Mouse (Mus musculus): ENCODE results near the gene Plppr1.

Plppr1 gene

DNA sequence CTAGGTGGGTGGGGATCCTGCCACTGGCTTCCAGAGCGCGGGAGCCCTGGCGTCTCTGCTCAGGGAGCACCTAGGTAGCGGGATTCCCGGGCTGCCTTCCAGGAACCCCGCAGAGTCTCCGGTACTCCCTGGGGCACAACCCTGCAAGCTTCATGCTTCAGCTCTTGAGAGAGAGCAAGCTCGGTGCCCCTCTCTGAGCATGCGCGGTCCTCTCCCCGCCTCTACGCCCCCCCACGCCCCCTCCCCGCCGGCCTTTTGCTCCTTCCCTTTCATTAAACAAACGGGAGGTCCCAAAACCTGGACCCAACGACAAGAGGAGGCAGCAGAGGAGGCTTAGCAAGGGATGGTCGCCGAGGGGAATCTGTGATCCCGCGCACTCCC is at the start of gene Plppr1:
TSS of gene Plppr1 (plus strand) at position 253 of the 381 bp plus-strand sequence.
- in situ Hi-C loops (cut with MboI, MseI), result no loop called here

DNA sequence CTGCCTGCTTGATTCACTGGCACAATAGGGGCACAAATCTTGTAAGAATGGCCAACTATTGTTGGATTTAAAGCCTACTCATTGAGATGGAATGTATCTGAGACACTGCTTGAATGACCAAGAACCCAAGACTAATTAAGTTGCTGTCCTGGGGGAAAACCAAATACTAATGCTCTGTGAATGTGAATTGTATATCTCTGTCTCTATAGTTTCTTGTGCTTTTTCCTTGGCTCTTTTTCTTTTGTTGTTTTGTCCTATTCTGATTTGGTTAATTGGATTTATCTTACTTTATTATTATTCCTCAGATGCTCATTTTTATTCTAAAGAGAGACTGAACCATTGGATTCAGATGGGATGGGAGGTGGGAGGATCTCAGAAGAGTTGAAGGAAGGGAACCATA is 42.4 kb upstream of the Plppr1 start:
- in situ Hi-C loops (cut with MboI, MseI), result no loop called here

DNA sequence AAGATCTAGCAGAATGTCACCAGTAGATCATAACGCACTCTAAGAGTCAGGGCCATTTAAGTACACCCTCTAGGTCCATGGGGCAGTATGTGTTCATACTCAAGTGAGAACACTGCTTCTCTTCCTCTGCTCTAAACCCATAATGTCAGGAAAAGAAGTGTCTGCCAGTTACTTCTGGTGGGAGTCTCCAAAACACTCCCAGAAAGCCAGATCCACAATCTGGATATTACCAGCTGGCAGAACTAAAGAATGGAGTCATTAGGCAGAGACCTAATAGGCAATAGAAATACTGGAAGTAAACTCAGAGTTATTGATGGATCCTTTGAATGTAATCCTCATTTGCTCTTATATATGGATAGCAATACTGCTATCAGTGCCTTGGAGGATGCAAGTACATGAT is 35.9 kb upstream of the Plppr1 start:
- in situ Hi-C loops (cut with MboI, MseI), result no loop called here

DNA sequence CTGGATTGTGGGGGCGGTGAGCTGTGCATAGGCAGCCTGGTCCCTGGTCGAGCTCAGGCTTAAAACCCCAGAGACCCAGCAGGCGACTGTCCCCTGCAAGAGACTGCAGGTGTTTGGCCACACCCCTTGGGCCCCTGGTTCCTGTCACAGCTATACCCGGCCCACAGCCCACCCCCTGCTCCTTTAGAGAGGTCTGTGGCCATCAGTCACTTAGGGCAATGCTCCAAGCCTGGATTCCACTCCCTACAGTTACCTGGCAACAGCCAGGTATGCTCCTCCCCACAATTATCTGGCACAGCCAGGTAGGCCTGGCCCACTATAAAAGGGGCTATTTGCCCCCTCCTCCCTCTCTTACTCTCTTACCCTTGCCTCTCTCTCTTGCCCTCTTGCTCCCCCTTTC is 20.8 kb upstream of the Plppr1 start:
- in situ Hi-C loops (cut with MboI, MseI), result no loop called here

DNA sequence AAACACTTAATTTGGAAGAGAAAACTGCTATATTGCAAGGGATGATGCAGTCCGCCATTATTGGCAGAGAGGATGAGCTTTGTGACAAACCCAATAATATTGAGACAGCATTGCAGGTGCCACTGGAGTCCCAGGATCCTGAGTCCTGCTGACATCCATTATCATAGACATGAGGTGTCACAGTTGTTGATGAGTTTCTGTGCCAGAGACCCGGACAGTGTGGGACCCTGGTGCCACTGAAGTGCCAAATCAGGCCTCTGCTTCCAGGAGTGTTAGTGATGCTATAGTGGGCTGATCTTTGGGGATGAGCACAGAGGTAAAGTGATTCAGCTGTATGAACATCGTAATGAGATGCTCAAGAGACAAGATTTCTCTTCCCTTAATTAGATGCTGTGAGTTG is 19.2 kb upstream of the Plppr1 start:
- in situ Hi-C loops (cut with MboI, MseI), result no loop called here

DNA sequence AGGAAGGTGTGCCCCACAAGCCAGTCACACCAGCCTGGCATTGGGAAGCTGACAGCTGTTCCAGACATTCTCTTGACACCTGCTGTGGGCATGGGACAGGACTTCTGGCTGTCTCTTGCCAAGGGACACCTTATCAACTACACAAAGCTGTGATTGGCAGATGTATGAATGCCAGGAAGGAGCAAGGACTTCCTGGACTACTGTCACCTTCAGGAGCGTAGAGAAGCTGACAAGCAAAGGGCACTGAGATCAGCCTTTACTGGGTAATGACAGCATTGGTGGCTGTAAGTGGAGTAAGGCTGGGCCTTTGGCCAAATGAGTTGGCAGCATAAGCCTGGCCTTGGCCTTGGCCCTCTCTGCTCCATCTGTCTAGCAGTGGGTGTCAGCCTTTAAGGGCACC is 17.4 kb upstream of the Plppr1 start:
- in situ Hi-C loops (cut with MboI, MseI), result no loop called here

DNA sequence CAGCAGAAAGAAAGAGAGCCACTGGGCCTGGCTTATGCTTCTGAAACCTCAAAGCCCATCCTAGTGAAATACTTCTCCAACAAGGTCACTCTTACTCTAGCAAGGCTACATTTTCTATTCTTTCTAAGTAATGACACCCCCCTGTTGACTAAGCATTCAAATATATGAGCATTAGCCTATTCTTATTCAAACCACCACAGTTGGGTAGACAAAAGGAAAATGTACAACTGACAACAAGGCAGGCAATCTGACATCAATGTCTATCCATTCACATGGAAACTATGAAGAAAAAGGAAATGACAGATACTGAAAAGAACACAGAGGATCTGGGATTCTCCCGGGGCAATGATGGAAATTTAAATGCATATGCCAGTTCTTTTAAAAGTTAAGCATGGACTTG is 8.4 kb upstream of the Plppr1 start:
- in situ Hi-C loops (cut with MboI, MseI), result no loop called here

DNA sequence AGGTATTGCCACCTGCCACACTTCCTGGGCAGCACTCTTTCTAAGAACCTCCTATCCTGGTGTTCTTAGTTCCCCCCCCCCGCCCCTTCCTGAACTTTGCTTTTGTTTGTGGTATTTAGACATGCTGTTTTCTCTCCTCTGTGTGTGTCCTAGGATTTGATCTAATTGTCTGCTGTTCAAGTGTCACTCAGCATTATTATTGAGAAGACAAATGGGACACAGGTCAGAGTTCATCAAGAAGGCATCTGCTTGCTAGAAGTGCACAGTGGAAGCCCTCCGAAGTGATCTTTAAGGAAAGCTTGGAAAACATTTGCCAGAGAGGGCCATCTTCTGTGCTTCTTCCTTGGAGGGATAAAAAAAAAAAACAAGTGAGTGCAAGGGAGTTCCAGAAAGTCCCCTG is 1.2 kb upstream of the Plppr1 start:
- in situ Hi-C loops (cut with MboI, MseI), result no loop called here

DNA sequence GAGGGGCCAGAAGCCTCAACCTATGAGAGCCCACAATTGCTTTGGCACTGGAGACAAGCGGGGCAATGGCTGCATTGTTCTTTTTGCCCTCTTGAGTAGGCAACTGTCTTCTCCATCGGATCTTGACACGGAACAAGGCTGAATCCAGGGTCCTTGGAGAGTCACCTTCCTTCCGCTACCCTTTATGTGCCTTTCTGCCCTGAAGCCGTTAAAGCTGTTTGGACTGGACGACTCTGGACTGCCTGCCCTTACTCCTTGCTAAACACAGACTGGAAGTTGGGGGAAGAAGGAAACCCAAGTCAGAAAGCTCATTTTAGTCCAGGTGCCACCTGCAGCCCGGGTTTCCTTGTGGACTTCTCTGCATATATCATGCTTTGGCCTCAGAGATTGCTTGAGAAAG is 516 bp upstream of the Plppr1 start:
- in situ Hi-C loops (cut with MboI, MseI), result no loop called here

DNA sequence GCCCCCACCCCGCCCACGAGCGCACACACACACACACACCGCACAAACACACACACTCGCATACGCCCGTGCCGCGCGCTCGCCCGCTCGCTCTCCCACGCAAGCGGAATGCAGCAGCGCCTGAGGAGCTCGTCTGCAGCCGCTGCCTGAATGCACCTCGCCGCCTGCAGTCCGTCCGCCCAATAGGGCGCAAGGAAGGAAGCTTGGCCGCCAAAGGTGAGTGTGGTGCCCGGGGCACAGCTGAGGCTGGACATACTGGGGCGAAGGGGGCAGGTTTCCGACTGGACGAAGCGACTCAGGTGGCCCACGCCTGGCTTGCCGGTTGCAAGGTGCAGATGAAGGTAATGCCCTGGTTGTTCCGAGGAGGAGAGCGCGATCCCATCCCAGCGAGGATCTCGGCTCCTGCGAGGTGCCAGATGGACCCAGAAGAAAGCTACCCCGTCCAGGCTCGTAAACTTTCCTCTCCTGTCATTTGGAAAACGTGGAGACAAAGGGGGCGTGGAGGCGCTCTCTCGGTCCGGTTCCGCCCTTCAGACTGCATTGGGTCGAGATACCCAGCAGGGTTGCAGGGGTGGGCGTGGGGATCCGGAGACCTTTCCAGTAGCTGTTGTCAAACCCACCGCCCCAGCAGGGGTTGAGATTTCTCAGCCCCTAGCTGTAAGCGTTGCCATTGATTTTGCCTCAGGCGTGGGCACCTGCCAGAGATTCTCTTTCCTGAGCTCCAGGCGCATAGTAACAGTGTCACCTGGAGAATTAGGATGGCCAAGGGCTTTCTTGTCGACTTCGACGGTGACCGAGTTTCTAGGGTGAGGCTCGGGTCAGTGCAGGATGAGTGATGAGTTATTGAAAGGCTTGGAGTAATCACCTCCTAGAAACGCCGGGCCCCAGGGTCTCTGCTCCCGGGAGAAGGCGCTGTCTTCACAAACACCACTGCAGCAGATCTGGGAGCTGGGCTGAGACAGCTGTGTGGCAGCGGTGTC is 619 bp downstream of the Plppr1 start:
- in situ Hi-C loops (cut with MboI, MseI), result no loop called here

DNA sequence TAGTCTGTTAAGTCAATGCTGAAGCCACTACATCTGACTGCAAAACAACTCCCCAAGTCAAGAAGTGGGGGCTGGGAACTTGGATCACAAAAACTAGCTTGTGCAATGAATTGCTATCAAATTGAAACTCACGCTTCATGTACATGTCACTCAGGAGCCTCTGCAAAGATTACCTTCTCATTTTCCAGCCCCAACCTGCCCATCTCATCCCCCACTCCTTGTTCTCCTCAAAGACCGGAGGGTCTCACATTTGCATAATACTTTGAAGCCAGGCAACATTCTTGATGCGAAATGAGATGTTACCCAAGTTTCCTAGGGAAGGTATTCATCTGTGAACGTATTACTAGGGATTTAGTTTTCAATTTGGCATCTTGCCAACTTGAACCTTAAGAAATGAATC is 10.4 kb downstream of the Plppr1 start:
- in situ Hi-C loops (cut with MboI, MseI), result no loop called here

DNA sequence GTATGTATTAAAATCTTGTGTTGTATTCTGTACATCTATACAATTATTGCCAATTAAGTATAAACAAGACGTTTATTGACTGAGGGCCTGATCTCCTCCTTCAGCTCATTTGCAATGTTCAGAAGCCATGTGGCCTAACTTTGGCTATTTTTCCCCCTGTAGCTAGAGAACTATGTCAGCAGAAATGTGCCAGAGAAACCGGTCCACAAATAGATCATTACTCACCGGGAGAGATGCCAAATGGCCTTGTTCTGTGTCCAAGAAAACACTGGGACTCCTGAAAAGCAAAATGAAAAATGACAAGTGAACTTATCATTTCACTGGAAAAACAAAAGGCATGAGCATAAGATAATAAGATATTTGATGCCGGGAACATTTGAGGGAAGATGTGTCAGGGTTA is 13.8 kb downstream of the Plppr1 start:
- in situ Hi-C loops (cut with MboI, MseI), result no loop called here

DNA sequence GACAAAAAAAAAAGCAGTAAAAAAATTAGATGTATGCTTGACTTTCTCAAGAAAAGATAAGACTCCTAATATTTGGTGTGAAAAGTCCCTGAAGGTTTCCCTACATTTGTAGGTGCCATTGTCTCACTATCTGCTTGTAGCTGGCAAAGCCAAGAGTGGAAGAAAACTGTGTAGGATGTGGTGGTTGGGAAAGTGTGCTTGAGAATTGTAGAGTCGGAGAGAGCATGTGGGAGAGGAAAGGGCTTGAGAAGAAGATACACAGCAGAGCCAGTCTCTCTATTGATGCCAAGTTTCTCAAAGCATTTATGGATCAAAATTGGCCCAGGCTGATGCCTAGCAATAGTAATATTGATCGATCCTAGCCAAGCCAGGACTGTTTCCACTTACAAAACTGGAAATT is 16.8 kb downstream of the Plppr1 start:
- in situ Hi-C loops (cut with MboI, MseI), result no loop called here

DNA sequence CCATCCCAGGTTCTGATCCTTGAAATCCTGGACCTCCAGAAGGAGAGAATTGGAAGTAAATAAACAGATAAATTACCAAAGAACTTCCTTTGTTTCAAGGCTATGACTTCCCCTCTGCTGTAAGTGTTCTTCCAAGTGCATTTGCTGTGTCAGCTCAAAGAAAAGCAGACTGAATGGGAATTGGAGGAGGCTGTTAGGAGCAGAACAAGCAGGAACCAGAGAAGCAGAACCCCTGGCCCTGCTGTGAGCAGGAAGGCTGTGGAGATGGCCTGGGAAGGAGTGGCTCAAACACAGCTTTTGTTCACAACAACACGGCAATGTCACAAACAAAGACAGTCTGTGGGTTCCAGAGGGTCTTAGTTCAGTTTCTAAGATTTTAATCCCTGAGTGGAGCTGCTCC is 20.3 kb downstream of the Plppr1 start:
- in situ Hi-C loops (cut with MboI, MseI), result no loop called here

DNA sequence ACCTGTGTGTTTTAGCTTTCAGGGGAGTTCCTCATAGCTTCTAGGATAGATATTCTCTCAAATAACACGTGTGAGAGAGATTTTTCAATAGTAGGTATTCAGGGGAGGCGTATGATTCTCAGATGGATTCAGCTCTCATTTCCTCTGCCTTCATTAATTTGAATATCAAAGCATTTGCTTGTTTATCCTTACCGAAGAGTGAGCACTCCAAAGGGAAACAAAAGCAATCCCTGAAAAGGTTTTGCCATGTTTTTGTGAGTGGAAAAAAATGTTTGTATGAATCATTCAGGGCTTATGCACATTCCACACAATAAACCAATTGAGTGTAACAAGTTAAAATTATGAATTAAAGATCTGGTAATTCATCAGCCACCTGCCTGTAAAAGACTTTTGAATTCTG is 29.1 kb downstream of the Plppr1 start:
- in situ Hi-C loops (cut with MboI, MseI), result no loop called here

DNA sequence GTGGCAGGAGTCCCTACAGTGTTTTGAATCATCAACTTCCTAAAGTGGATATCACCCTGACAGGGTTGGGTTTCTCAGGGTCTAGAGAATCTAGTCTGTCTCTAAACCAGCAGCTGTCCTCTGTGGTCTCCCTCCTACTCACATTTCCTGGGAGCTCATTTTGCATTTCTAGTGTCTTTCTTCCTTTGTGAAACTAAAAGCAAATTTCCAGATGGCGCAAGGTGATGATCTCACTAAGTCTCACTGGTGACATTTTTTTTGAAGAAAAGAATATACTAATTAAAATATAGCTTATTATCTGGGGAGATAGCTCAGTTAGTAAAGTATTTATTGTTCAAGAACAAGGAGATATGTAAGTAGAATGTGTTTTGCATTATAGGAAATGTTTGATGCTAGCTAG is 31.4 kb downstream of the Plppr1 start:
- in situ Hi-C loops (cut with MboI, MseI), result no loop called here

DNA sequence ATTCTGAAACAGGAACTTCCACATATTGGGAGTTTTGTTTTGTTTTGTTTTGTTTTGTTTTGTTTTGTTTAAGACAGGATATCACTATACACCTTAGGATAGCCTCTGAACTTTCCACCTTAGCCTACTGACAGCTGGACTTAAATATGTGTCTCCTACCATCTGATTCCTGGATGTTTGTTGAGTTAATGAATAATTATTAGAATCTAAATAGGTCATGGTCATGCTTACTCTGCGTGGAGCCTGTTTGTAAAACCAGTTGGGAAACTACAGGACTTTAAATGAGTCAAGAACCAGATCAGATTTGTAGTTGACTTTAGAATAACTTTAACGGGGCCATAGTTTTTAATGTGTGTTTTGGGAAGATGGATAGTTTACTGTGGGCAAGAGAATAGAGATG is 40.4 kb downstream of the Plppr1 start:
- in situ Hi-C loops (cut with MboI, MseI), result no loop called here

DNA sequence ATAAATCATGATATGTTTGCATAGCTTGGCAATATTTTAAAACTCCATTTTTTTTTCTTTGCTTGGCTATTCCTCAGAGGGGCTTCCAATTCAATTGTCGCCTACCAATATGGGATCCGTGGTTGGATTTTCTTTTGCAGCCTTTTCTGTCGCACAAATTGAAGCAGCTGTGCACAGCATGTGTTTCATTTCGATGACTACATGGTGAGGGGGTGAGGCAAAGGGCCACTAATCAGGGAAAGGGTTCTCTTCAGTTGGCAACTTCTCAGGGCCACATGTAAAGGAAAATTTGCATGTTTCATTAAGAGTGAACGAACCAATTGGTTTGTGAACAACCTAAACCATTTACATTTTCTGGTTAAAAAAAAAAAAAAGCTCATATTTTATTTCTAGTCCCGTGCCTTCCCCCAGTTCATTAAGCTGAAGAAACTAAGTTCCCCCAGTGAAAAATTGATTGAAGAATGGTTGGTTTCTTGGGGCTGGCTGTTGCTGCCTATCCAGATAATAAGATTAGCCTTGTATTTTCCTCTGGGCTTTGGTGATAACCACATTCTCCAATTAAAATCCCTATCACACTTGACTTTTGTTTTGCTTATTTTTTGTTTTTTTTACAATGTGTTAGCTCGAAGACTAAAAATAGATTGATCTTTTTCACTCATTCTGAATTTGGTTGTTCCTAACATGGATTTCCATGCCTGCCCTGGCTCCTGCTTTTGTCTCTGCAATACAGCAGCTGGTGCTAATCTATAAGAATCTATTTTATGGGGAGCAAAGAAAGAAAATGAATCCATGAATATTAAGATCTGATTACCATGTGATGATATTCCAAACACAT is 43.1 kb downstream of the Plppr1 start:
- in situ Hi-C loops (cut with MboI, MseI), result no loop called here

DNA sequence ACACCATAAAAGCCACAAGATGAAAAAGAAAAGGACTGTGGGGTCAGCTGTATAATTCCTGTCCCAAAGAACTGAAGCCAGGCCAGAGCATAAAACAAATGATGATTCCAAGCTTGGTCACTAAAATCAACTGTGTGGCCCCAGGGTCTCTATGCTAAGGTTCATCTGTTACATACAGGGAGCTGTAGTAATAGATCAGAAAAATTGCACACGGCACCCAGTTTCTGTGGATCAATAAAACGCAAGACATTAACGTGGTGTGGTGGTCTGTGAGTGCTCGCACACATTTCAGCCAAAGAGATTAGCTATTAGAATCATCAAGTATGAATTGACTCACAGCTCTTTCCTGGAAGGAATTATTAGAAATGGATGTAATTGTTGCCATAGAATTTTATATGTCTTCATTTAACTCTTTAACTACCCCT is 43.7 kb downstream of the Plppr1 start:
- in situ Hi-C loops (cut with MboI, MseI), result no loop called here

DNA sequence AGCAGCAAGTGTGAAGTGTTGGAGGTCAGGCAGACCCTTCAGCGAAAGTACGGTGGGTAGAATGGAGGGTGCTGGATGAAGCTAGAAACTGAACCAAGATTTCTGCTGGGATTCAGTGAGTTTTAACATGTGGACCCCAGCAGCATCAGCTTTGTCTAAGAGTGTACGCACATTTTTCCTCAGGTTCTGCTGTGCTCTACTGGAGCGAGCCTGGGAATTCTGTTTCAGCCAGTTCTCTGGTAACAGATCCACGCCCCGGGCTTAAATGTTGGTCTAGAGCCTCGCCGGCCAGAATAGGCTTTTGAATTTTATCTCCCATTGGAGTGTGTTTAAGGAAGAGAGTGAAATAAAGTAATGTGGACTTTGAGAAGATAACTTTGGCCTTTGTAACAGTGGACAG is 45.8 kb downstream of the Plppr1 start:
- in situ Hi-C loops (cut with MboI, MseI), result no loop called here

DNA sequence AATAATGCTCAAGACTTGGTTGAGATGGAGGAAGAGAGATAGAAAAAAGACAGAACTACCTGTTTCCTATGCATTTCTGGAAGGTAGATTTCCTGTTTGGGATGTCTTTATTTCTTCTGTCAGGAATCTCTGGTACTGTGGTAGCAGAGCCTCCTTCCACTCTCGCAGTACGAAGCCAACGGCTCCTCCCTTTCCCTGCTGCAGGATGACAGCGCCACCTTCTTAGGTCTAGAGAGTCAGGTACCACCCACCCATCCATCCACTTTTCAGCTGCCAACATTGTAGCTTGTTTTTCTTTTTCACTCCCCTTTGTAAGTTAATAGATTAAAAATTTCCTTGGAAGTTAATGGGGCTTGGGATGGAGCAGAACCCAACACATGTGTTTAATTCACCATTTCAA is 48.8 kb downstream of the Plppr1 start:
- in situ Hi-C loops (cut with MboI, MseI), result no loop called here

DNA sequence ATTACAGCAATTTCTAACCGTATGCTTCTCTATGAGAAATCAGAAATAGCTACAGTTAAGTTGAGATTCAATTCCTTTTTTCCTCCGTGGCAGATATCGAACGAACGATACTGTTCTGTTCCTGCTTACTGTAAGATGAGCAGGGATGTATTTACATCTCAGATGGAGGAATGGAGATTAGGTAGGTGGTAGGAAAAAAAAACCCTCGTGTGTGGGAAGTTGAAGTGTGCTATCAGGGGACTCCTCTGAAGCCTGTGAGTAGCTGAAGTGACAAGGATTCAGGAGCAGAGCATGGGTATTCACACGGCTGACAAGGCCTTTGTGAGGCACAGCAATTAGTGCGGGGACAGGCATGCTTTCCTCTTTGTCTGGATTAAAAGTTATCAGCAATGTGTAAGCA is 49.3 kb downstream of the Plppr1 start:
- in situ Hi-C loops (cut with MboI, MseI), result no loop called here

DNA sequence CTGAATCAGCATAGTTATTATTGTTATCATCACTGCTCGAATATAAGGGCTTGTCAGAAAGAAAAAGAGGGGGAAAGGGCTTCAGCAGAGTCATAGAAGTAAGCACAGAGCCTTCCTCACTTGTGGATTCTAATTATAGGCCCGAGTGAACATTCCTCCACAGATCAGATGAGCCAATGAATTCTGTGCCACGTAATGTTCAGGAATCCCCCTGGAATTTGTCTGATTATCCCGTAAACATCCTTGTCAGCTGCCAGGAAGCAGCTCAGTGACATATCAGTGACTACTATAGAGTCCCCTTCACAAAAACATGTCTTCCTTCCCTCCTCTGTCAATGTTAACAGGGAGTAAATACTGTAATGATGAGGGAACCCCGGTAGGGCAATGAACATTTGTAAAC is 50.9 kb downstream of the Plppr1 start:
- in situ Hi-C loops (cut with MboI, MseI), result no loop called here

Measured in T-helper 1 cell (primary cell).